Mouse (Mus musculus) heart, embryonic 10.5 days (tissue): ENCODE results near the gene Ucp3. TPM values are rescaled to one million over a fixed set of nuclear protein-coding genes. Genes with fewer than 3 reads are reported as not detected.
A peak's percentile ranks its signal among the peaks of the same experiment; 100 is the strongest.

ENCODE experiments used
- DNase-seq: peaks from one replicate; pipeline ENCODE4 v3.0.0-alpha.2; 2017; ENCODE audit warnings: low spot score
- H3K27ac ChIP-seq: fragments of 300-500 bp; sonication (generic); 2 replicates; pipeline ENCODE4 v1.5.1; 2016; ENCODE audit warnings: mild to moderate bottlenecking
- H3K27me3 ChIP-seq: fragments of 300-500 bp; sonication (generic); 2 replicates; pipeline ENCODE4 v1.6.1; 2016; ENCODE audit warnings: mild to moderate bottlenecking; ENCODE audit not compliant: poor library complexity, insufficient read depth, severe bottlenecking
- H3K36me3 ChIP-seq: fragments of 300-500 bp; sonication (generic); 2 replicates; pipeline ENCODE4 v1.6.1; 2016; ENCODE audit warnings: mild to moderate bottlenecking, moderate library complexity
- H3K4me1 ChIP-seq: fragments of 300-500 bp; sonication (generic); 2 replicates; pipeline ENCODE4 v1.6.1; 2016; ENCODE audit warnings: mild to moderate bottlenecking
- H3K4me3 ChIP-seq: fragments of 300-500 bp; sonication (generic); 2 replicates; pipeline ENCODE4 v1.5.1; 2016; ENCODE audit warnings: mild to moderate bottlenecking, moderate library complexity
- H3K9me3 ChIP-seq: fragments of 300-500 bp; sonication (generic); 2 replicates; pipeline ENCODE4 v1.6.1; 2016; ENCODE audit warnings: mild to moderate bottlenecking, moderate library complexity
- WGBS: fragments of 180-500 bp; shearing (Covaris S2); methylation state at CpG from one replicate; pipeline ENCODE4 v1.1.7; 2016; 5-methylcytosine and 5-hydroxymethylcytosine counted together
- polyA plus RNA-seq: library from polyadenylated mRNA; unstranded; fragments of >200 nt; fragmentation: Nextera tagmentation; extraction: Ambion mirVana; gene quantifications from 2 replicates; pipeline ENCODE4 v1.2.1, GENCODE M21; 2016

Gene Ucp3
- polyA plus RNA-seq: 0.05 and 0.14 TPM in 2 replicates

DNA sequence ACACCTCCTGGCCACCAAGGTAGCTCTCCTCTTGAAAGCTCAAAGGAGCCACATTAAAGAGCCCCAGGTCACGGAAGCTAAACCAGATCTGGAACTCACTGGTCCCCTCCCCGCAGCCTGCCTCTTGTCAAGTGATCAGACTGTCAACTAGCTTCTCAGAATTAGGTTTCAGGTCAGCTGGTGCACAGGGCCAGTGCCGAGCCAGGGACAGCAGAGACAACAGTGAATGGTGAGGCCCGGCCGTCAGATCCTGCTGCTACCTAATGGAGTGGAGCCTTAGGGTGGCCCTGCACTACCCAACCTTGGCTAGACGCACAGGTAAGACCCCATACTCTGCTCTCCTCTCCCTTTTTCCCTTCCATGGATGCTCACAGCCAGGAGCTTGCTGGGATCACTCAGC, at the start of gene Ucp3:
TSS of gene Ucp3 (plus strand) at position 214 of the 400 bp plus-strand sequence.
- H3K9me3 ChIP-seq: no peaks in the 10 kb centered on the region
- no peak within 1 kb of the TSS for H3K4me3 ChIP-seq
- no peaks in the 10 kb centered on the region for H3K27me3 ChIP-seq
- 59% methylated on average over 6 of the region's 6 CpGs for WGBS
- H3K27ac ChIP-seq: peak within 1 kb of the TSS; percentile 32
- no peak for DNase-seq
- H3K4me1 ChIP-seq: peaks cover 43% of the 10 kb centered on the region
- H3K36me3 ChIP-seq: peaks cover 6% of the 10 kb centered on the region; the same call in 1 of the 2 replicates

DNA sequence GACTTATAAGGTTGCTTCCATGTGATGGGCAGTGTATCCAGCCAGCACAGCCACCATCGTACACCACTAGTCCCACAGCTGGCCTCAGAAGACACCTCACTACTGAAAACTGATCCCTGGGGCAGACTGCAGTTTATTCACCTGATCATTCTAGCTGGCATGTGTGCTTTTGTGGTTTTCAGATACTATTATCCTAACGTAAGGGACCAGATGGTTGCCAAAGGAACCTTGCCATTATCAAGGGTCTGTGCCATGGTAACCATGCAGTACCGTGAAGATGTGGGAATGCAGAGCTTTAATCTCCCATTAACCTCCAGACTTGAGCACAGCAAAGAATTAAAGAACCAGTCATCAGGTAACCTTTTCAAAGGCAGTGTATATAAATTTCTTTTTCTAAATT, 47.0 kb upstream of the Ucp3 start:
- H3K4me1 ChIP-seq: no peaks in the 10 kb centered on the region
- no peaks in the 10 kb centered on the region for H3K9me3 ChIP-seq
- 91% methylated on average over 3 of the region's 3 CpGs for WGBS
- no peak for DNase-seq
- no peak overlapping the region for H3K27ac ChIP-seq
- H3K4me3 ChIP-seq: no peak overlapping the region
- H3K27me3 ChIP-seq: no peaks in the 10 kb centered on the region
- H3K36me3 ChIP-seq: peaks cover 81% of the 10 kb centered on the region

GRCm38 (mm10) chr7:100429102-100429501, 43.7 kb upstream of the Ucp3 start:
- Histone ChIP-seq H3K36me3 (peaks cover 87% of the 10 kb centered on the region), H3K4me3 (no peak overlapping the region), H3K4me1 (0 out of 2 replicates have a peak, but pooled peaks cover 5% of the 10 kb centered on the region), H3K9me3 (no peaks in the 10 kb centered on the region), H3K27me3 (no peaks in the 10 kb centered on the region), H3K27ac (no peak overlapping the region)
- WGBS: 57% methylated on average over 3 of the region's 3 CpGs
- DNase-seq: no peak

DNA sequence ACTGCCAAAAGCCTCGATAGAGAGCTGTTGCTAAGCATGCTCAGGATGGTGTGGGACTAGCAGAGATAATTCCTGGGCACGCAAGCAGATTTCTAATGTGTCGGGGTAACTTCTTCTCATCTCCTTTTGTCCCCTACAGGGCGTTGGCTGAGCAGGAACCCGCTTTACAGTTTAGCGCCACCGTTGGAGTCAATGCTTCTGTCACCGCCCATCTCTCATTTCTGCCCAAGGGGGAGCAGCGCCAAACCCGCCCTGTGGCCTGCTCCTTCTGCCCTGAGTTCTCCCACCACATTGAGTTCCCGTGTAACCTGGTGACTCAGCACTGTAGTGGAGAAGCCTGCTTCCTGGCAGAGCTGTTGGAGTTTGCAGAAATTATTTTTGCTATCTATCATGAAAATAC, 42.9 kb upstream of the Ucp3 start:
- DNase-seq: no peak
- WGBS: 89% methylated on average over 11 of the region's 11 CpGs
- H3K4me3 ChIP-seq: no peak overlapping the region
- no peaks in the 10 kb centered on the region for H3K9me3 ChIP-seq
- H3K27ac ChIP-seq: no peak overlapping the region
- peaks cover 79% of the 10 kb centered on the region for H3K36me3 ChIP-seq
- no peaks in the 10 kb centered on the region for H3K27me3 ChIP-seq
- 0 out of 2 replicates have a peak, but pooled peaks cover 5% of the 10 kb centered on the region for H3K4me1 ChIP-seq

GRCm38 (mm10) chr7:100431103-100431502, 41.7 kb upstream of the Ucp3 start:
- WGBS: 77% methylated on average over 5 of the region's 5 CpGs
- no peak overlapping the region for H3K4me3 ChIP-seq
- H3K36me3 ChIP-seq: peaks cover 76% of the 10 kb centered on the region
- H3K27me3 ChIP-seq: no peaks in the 10 kb centered on the region
- no peak for DNase-seq
- H3K4me1 ChIP-seq: 0 out of 2 replicates have a peak, but pooled peaks cover 5% of the 10 kb centered on the region
- H3K27ac ChIP-seq: no peak overlapping the region
- no peaks in the 10 kb centered on the region for H3K9me3 ChIP-seq

DNA sequence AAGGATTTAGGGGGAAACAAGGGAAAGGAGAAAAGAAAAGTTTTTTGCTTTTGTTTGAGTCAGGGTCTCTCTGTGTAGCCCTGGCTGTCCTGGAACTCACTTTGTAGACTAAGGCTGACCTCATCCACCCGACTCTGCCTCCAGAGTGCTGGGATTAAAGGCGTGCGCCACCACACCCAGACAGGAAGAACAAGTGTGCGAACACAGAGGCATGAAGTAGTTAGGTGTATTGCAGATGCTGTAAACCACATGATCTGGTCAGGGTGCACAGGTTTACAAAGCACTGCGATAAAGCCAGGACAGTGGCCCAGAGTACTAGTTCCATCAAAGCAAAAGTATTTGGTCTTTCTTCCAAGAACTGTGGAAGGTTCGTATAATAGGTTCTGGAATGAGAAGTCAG, 39.5 kb upstream of the Ucp3 start:
- Histone ChIP-seq H3K27ac (no peak overlapping the region), H3K4me1 (0 out of 2 replicates have a peak, but pooled peaks cover 5% of the 10 kb centered on the region), H3K9me3 (no peaks in the 10 kb centered on the region), H3K27me3 (no peaks in the 10 kb centered on the region), H3K4me3 (no peak overlapping the region), H3K36me3 (peaks cover 76% of the 10 kb centered on the region)
- no peak for DNase-seq
- 88% methylated on average over 6 of the region's 6 CpGs for WGBS

- no peaks in the 10 kb centered on the region for H3K27me3 ChIP-seq
- H3K4me3 ChIP-seq: no peak overlapping the region
- no peaks in the 10 kb centered on the region for H3K4me1 ChIP-seq
- WGBS: 88% methylated on average over 4 of the region's 4 CpGs
- H3K27ac ChIP-seq: no peak overlapping the region
- no peak for DNase-seq
- peaks cover 75% of the 10 kb centered on the region for H3K36me3 ChIP-seq
- H3K9me3 ChIP-seq: no peaks in the 10 kb centered on the region
These were observed 29.1 kb upstream of the Ucp3 start for GRCm38 (mm10) chr7:100443728-100444127.

GRCm38 (mm10) chr7:100446271-100446670, 26.5 kb upstream of the Ucp3 start:
- no peak overlapping the region for H3K27ac ChIP-seq
- no peaks in the 10 kb centered on the region for H3K9me3 ChIP-seq
- no peaks in the 10 kb centered on the region for H3K27me3 ChIP-seq
- H3K36me3 ChIP-seq: peaks cover 80% of the 10 kb centered on the region
- no peak overlapping the region for H3K4me3 ChIP-seq
- WGBS: 93% methylated on average over 5 of the region's 5 CpGs
- H3K4me1 ChIP-seq: no peaks in the 10 kb centered on the region
- no peak for DNase-seq

DNA sequence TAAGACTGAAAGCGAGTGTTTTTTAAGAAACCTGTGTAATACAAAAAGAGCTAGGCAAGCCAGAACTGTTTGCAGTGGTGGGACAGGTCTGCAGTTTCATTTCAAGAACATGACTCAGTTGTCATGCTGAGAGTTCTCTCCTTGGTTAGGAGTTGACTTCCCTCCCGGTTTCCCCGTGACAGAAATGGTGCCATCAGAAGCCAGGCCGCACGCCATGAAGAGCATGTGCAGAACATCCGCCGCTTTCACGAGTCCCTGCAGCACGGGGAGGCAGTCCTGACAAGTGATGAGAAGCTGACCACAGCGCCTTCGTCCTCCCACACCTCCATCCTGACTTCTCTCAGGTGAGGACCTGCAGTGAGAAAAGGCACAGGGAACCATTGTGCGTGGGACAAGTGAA, 24.3 kb upstream of the Ucp3 start:
- peaks cover 82% of the 10 kb centered on the region for H3K36me3 ChIP-seq
- H3K4me3 ChIP-seq: no peak overlapping the region
- H3K27me3 ChIP-seq: no peaks in the 10 kb centered on the region
- no peak for DNase-seq
- WGBS: 90% methylated on average over 12 of the region's 12 CpGs
- no peaks in the 10 kb centered on the region for H3K9me3 ChIP-seq
- H3K27ac ChIP-seq: no peak overlapping the region
- H3K4me1 ChIP-seq: no peaks in the 10 kb centered on the region

DNA sequence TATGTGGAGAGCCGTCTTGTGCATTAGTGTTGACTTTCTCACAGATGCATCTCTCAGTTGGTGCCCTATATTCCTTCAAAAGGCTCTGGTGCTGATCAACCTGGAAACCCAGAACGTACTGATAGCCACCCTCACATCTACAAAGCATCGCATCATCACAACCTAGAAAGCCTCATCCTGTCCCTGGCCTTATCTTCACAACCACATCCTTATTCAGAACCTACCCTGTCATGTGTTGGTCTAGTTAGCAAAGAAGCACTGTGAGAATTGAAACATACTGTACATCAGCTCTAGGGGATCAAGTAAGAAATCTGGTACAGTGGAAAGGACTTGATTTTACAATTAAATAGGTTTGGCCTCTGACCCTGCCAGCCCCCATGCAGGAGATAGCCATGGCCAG, 23.8 kb upstream of the Ucp3 start:
- H3K36me3 ChIP-seq: peaks cover 82% of the 10 kb centered on the region
- no peaks in the 10 kb centered on the region for H3K4me1 ChIP-seq
- H3K27me3 ChIP-seq: no peaks in the 10 kb centered on the region
- 85% methylated on average over 3 of the region's 3 CpGs for WGBS
- H3K9me3 ChIP-seq: no peaks in the 10 kb centered on the region
- no peak overlapping the region for H3K27ac ChIP-seq
- no peak overlapping the region for H3K4me3 ChIP-seq
- peak; percentile 66 for DNase-seq

GRCm38 (mm10) chr7:100458153-100458552, 14.6 kb upstream of the Ucp3 start:
- H3K27me3 ChIP-seq: no peaks in the 10 kb centered on the region
- peak; percentile 91 for DNase-seq
- no peak overlapping the region for H3K4me3 ChIP-seq
- peak overlapping the region; percentile 72; the same call in 1 of the 2 replicates for H3K27ac ChIP-seq
- peaks cover 16% of the 10 kb centered on the region for H3K4me1 ChIP-seq
- 55% methylated on average over 1 of the region's 1 CpGs for WGBS
- peaks cover 72% of the 10 kb centered on the region for H3K36me3 ChIP-seq
- no peaks in the 10 kb centered on the region for H3K9me3 ChIP-seq

DNA sequence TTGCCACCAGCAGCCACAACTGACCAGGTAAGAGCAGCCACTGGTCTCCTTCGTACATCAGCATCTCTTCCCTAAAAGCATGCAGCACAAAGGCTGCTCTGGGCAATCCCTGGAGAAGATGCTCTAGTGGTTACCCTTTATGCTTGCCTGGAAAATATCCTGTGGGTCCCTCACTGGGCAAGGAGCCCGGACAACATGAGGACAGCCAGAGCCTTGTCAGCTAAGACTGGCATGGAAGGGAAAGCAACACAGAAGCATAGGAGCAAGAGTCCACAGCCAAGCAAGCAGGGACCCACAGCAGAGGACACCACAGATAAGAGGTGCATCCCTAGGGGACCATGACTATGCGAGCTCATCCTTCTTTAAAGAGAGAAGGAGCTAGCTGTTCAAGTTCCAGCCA, 12.9 kb upstream of the Ucp3 start:
- 93% methylated on average over 3 of the region's 3 CpGs for WGBS
- Histone ChIP-seq H3K9me3 (no peaks in the 10 kb centered on the region), H3K4me1 (peaks cover 21% of the 10 kb centered on the region), H3K4me3 (no peak overlapping the region), H3K36me3 (peaks cover 62% of the 10 kb centered on the region), H3K27me3 (no peaks in the 10 kb centered on the region), H3K27ac (0 out of 2 replicates have a peak overlapping the region, but pooled peaks have one; percentile 2)
- no peak for DNase-seq

DNA sequence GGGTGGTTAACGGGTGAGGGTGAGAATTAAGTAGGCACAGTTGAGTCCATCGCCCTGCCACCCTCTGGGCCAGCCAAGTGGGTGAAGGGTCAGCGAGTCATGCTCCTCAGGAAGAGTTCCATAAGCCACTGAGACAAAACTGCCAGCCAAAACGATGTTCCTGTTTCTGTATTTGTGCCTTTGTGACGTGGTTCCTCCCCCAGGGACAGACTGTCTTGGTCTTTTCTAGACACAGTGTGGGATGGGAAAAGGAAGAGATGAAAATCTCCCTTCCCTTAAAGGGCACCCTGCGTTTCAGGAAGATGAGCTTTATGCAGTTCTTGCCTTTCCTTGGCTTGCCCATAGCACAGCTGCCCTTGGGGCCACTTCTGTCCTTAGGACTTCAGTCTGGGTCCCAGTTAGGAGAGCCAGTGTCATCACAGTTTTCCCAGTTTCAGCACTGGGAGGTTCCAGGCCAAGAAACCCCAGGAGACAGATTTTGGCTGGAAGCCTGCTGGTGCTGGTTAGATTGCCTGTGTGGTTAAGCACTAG, 11.1 kb upstream of the Ucp3 start:
- peak overlapping the region; percentile 56; the same call in 1 of the 2 replicates for H3K27ac ChIP-seq
- no peak for DNase-seq
- H3K9me3 ChIP-seq: no peaks in the 10 kb centered on the region
- 82% methylated on average over 6 of the region's 6 CpGs for WGBS
- H3K4me1 ChIP-seq: peaks cover 37% of the 10 kb centered on the region
- peaks cover 48% of the 10 kb centered on the region for H3K36me3 ChIP-seq
- H3K4me3 ChIP-seq: no peak overlapping the region
- no peaks in the 10 kb centered on the region for H3K27me3 ChIP-seq

DNA sequence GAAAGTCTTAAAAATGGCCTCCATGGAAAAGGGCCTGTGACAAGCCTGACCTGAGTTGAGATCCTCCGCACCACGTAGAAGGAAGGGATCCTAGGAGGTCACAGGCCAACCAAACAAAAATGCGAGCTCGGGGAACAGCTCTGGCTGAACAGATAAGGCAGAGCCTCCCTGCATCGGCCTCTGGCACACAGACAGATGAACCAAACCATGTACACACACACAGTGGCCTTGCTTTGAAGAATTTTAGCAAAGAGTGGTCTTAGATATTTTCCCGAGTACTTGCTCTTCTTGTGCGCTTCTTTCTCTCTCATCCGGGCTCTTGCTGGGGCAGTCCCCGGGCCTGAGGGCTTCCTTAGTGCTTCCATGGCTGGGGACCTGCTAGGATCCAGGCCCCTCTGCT, 9.6 kb upstream of the Ucp3 start:
- peaks cover 48% of the 10 kb centered on the region for H3K36me3 ChIP-seq
- H3K4me3 ChIP-seq: no peak overlapping the region
- no peaks in the 10 kb centered on the region for H3K27me3 ChIP-seq
- peaks cover 37% of the 10 kb centered on the region for H3K4me1 ChIP-seq
- WGBS: 50% methylated on average over 9 of the region's 9 CpGs
- H3K9me3 ChIP-seq: no peaks in the 10 kb centered on the region
- peak; percentile 92 for DNase-seq
- H3K27ac ChIP-seq: peak overlapping the region; percentile 79; the same call in 1 of the 2 replicates
